Mouse (Mus musculus) heart, postnatal 10 days (tissue): ENCODE measurements around the gene Stt3a. TPM values are rescaled to one million over a fixed set of nuclear protein-coding genes. Genes with fewer than 3 reads are reported as not detected.

ENCODE experiments used
- DNase-seq, 2 experiments: peaks; one replicate each; pipeline ENCODE4 v3.0.0; 2021
- intact Hi-C: fragments of 180-260 bp; cut with DNase I; formaldehyde crosslinking; loops from one replicate; pipeline ENCODE4 v1.15.1; 2025
- total RNA-seq, 2 experiments: library from RNA; stranded (reverse); gene quantifications; 2 replicates each; pipeline ENCODE4 v1.2.3; 2021

Stt3a gene
- total RNA-seq: 100 to 1,000 TPM in 1 of 2 experiments, 10 to 100 TPM in 1; 99.5 to 102 TPM

GRCm38 (mm10) chr9:36767203-36768143 lies at the start of gene Stt3a:
Stt3a (minus strand) TSS chr9:36767679.
- intact Hi-C loops: loop anchor here (1.0 to 2.0 kb wide), 2 partner anchors 30 to 41 kb away; partner anchors contain the start of genes Chek1 and Ei24
- DNase-seq: peak; percentile 100

- intact Hi-C loops: no loop called here
- no peak for DNase-seq
Measured at GRCm38 (mm10) chr9:36814486-36814885, 47.0 kb upstream of the Stt3a start.

DNA sequence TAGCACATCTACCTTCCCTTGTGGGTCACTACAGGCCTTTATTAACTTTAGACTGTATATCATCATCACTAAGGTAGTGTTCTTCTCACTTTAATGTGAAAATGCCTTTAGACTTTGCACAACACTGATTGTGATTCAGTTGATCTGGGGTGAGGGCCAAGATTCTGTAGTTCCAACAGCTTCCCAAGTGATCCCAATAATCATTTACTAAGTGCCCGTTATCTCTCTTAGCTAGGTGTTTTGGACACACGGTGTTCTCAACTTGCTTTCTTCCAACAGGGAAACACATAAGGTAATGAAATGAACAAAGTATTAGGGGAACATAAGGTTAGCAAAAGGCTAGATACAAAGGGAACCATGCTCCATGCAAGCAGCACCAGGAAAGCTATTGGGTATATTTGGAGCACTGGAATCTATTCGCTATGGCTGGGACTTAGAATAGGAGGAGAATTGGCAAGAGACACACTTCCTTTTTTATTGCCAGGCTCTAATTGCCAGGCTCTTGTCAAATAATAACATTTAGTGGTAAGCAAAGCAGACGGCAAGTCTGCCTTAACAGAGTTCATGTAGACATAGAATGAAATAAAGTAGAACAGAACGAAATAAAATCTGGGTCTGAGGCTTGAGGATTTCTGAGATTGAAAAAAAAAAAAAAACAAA lies 40.8 kb upstream of the Stt3a start:
- DNase-seq: no peak
- intact Hi-C loops: no loop called here

DNA sequence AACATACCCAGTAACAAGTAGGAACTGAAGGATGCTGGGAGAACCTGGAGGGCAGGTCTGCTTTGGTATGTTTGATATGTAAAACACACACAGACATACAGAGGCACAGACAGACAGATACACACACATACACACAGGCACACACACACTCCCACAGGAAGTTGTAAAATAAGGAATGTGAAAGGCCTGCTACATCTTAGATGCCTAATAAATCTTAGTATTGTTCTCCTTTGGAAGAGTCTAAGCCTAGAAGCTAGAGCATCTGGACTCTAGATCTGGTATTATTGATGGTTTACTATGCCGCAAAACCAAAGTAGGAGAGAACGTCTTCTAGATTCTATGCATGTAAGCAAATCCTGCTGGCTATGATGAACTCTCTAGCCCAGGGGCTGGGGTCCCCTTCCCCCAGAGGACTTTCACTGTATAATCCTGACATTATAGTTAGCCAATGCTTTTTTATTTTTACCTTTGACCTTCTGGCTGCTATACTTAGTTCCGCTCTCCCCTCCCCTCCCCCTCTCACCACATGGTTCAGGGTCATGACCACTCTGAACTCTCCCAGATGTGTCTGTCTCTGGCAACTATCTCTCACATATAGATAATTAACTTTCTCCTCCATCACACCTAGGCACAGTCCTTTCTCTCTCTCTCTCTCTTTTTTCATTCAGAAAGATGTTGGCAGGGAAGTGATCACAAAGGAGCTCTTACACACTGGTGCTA lies 37.9 kb upstream of the Stt3a start:
- no peak for DNase-seq
- intact Hi-C loops: no loop called here

DNA sequence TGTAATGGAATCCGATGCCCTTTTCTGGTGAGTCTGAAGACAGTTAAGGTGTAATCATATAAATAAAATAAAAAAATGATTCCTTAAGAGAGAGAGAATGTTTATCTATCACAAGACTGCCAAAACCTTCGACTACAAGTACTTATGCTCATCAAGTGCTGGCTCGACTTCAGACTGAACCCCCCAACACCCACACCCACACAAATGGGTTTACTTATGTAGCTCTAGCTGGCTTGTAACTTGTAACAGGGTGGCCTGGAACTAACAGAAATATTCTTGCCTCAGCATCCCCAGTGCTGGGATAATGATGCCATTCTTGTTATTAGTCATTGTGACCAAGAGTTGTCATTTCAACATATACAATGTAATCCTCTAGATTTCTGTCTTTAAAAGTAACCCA lies 36.4 kb upstream of the Stt3a start:
- intact Hi-C loops: no loop called here
- DNase-seq: no peak

GRCm38 (mm10) chr9:36803386-36803785 lies 35.9 kb upstream of the Stt3a start:
- intact Hi-C loops: no loop called here
- DNase-seq: no peak

DNA sequence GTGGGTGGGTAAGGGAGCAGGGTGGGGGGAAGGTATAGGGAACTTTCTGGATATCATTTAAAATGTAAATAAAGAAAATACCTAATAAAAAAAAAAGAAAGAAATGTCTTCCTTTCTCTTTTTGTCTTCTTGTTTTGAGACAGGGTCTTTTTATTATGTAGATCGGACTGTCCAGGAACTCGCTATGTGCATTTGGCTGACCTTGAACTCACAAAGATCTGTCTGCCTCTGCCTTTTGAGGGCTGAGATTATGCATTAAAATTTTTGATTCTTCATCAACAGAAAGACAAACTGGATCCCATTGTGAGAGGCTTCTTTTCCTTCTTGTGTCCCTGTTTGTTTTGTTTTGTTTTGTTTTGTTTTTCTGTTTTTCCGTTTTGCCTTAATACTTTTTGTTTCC lies 35.5 kb upstream of the Stt3a start:
- intact Hi-C loops: no loop called here
- DNase-seq: no peak

- intact Hi-C loops: no loop called here
- no peak for DNase-seq
Measured at GRCm38 (mm10) chr9:36801961-36802360, 34.5 kb upstream of the Stt3a start.

- intact Hi-C loops: loop anchor here (1.0 kb wide), 1 partner anchor 29 kb away; no protein-coding TSS in a partner anchor
- peak; percentile 96 for DNase-seq
Measured at GRCm38 (mm10) chr9:36796781-36797555, 29.5 kb upstream of the Stt3a start, which contains the start of gene Ei24. Ei24 (minus strand) TSS chr9:36797393.

DNA sequence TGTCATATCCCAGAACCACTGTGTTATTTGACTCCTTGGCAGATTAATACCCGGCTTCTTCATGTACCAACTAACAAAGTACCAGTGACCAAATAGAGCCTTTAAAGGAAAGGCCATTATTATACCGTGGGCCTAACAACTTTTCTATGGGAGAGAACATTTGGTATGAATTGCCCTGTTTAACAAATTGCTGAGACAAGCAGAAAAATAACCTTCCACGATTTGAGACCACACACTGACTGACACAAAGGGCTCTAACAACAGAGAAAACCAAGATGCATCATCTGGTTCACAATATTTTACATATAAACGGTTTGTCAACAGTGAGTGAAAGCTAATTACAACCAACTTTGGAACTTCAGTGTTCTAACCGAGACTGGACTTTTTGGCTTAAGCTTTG lies 28.7 kb upstream of the Stt3a start:
- intact Hi-C loops: no loop called here
- no peak for DNase-seq

- intact Hi-C loops: no loop called here
- DNase-seq: peak in 1 of 2 experiments; percentile 9
Measured at GRCm38 (mm10) chr9:36795556-36795955, 28.1 kb upstream of the Stt3a start.

- intact Hi-C loops: no loop called here
Measured at GRCm38 (mm10) chr9:36794487-36794886, 27.0 kb upstream of the Stt3a start.

DNA sequence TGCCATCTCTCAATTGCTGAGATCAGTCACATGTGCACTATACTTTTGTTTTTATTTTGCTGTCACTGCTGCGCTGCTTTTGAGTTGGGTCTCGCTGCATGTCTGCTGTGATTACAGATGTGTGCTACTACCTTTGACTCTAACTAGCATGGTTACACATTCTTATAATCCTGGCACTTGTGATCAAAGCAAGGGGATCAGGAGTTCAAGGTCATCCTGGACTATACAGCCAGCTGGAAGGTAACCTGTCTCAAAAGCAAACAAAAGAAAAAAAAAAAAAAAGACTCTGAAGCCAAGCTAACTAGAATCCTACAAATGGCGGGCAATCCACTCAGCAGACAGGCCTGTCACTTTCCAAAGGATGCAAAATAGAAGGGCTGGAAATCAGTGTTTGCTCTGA lies 24.7 kb upstream of the Stt3a start:
- intact Hi-C loops: no loop called here
- DNase-seq: no peak

More at GRCm38 (mm10) chr9:36794487-36794886, 27.0 kb upstream of the Stt3a start:
- DNase-seq: no peak

DNA sequence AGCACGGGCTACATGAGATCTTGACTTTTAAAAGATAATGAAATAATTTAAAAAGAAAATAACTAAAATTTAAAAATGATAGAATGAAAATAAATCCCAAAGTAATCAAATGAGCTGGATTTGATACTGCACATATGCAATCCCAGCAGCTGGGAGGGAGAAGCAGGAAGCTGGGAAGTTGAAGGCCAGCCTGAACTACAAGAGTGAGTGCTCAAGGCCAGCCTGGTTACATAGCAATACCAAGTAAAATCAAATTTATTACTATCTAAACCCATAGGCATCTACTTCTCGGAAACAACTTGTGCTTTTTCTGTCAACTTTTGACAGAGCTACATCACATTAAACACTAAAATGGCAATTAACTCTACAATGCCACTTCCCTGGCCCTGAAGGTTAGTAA lies 16.4 kb upstream of the Stt3a start:
- intact Hi-C loops: no loop called here
- DNase-seq: no peak

DNA sequence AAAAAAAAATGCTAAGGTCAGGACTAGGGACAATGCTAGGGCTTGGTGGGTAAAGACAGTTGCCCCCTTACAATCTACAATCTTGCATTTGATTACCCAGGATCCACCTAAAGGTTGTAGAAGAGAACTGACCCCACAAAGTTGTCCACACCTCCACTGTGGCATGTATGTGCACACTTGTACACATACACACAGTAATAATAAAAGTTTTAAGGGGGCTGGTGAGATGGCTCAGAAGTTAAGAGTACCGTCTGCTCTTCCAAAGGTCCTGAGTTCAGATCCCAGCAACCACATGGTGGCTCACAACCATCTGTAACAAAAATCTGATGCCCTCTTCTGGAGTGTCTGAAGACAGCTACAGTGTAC lies 1.6 kb upstream of the Stt3a start:
- peak in 1 of 2 experiments; percentile 3 for DNase-seq

DNA sequence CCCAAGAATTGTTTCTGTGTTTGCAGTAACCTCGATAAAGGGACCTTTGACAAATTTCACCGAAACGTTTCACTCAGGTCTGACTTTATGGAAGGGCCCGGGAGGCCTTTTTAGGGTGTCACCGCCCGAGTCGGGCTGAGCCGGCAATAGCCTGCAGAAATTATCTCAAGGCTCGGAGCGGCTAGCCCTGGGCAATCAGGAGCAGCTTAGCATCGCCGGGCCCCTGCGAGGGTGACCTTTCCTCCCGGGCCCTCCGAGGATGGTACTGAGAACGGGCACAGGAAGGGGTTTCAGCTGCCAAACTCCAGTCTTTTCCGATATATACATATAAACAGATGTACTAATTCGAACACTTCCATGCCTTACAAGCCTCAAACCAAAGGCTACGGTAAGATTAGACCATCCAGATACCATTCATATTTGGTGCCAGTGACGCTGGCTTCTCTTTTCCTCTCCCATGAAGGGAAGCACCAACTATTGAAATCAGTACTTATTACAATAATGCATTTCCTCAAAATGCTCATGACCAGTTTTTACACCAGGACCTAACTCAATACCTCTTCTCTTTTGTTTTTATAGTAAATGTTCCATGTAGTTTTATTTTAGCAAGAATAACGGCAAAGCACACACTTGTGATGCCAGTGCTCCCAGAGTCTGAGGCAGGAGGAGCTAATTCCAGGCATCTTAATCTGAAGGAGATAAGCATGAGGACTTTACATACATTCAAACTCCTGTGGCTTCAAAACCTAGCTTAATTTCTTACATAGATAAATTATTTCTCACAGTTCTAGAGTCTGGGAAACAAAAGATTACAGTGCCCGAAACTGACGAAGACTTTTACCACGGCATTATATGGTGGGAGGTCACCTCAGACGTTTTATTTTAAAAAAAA lies 923 bp upstream of the Stt3a start:
- DNase-seq: peak in 1 of 2 experiments; percentile 76
- intact Hi-C loops: loop anchor here (1.0 kb wide), 1 partner anchor 29 kb away; the partner anchor contains the start of gene Ei24

More for the DNA sequence above, 1.6 kb upstream of the Stt3a start:
- intact Hi-C loops: no loop called here

GRCm38 (mm10) chr9:36764378-36764777 lies 3.1 kb downstream of the Stt3a start:
- intact Hi-C loops: no loop called here

GRCm38 (mm10) chr9:36727034-36727755 lies 40.3 kb downstream of the Stt3a start, which contains the start of gene Chek1:
Chek1 (minus strand) TSS chr9:36727065.
- intact Hi-C loops: loop anchor here (2.0 kb wide), 1 partner anchor 40 kb away; the partner anchor contains the start of gene Stt3a

More at GRCm38 (mm10) chr9:36764378-36764777, 3.1 kb downstream of the Stt3a start:
- DNase-seq: no peak

More at GRCm38 (mm10) chr9:36727034-36727755, 40.3 kb downstream of the Stt3a start, which contains the start of gene Chek1:
- peak in 1 of 2 experiments; percentile 3 for DNase-seq
